Mouse (Mus musculus) forebrain, embryonic 16.5 days (tissue): Measurements from ENCODE around the gene Etl4. TPM values are rescaled to one million over a fixed set of nuclear protein-coding genes. Genes with fewer than 3 reads are reported as not detected.

Experiments
- ATAC-seq: fragments of 200-750 bp; cut with Nextera tagmentation; 2 replicates; pipeline ENCODE4 v1.8.0; 2017; ENCODE audit warnings: mild to moderate bottlenecking, moderate library complexity
- H3K27ac ChIP-seq: fragments of 300-500 bp; sonication (generic); 2 replicates; pipeline ENCODE4 v1.5.1; 2014; ENCODE audit warnings: low read length, control low read depth
- H3K27me3 ChIP-seq: fragments of 300-500 bp; sonication (generic); replicated peaks from 2 replicates; pipeline ENCODE4 v1.6.1; 2014; ENCODE audit warnings: low read length; ENCODE audit not compliant: control insufficient read depth, insufficient read depth
- H3K36me3 ChIP-seq: fragments of 300-500 bp; sonication (generic); 2 replicates; pipeline ENCODE4 v1.6.1; 2014; ENCODE audit not compliant: control insufficient read depth, insufficient read depth
- H3K4me1 ChIP-seq: fragments of 300-500 bp; sonication (generic); replicated peaks from 2 replicates; pipeline ENCODE4 v1.6.1; 2014; ENCODE audit warnings: low read length; ENCODE audit not compliant: control insufficient read depth, insufficient read depth
- H3K4me2 ChIP-seq: fragments of 300-500 bp; sonication (generic); 2 replicates; pipeline ENCODE4 v1.6.1; 2014; ENCODE audit warnings: mild to moderate bottlenecking, low read length, control low read depth
- H3K4me3 ChIP-seq: fragments of 300-500 bp; sonication (generic); replicated peaks from 2 replicates; pipeline ENCODE4 v1.5.1; 2014; ENCODE audit warnings: mild to moderate bottlenecking, low read length, control low read depth
- H3K9ac ChIP-seq: fragments of 300-500 bp; sonication (generic); replicated peaks from 2 replicates; pipeline ENCODE4 v1.6.1; 2014; ENCODE audit warnings: low read depth, low read length, control low read depth
- H3K9me3 ChIP-seq: fragments of 300-500 bp; sonication (generic); 2 replicates; pipeline ENCODE4 v1.6.1; 2016; ENCODE audit warnings: low read length; ENCODE audit not compliant: control insufficient read depth
- WGBS: fragments of 180-500 bp; shearing (Covaris S2); extraction: QIAGEN DNeasy Blood & Tissue Kit; methylation state at CpG from one replicate; pipeline ENCODE4 v1.1.7; 2014; 5-methylcytosine and 5-hydroxymethylcytosine counted together
- polyA plus RNA-seq: library from polyadenylated mRNA; unstranded; fragments of >200 nt; fragmentation: Nextera tagmentation; extraction: Ambion mirVana; gene quantifications from 2 replicates; pipeline ENCODE4 v1.2.1, GENCODE M21; 2015

Gene Etl4
- polyA plus RNA-seq, 1 experiment from 2014 or later: 16.5 TPM

DNA sequence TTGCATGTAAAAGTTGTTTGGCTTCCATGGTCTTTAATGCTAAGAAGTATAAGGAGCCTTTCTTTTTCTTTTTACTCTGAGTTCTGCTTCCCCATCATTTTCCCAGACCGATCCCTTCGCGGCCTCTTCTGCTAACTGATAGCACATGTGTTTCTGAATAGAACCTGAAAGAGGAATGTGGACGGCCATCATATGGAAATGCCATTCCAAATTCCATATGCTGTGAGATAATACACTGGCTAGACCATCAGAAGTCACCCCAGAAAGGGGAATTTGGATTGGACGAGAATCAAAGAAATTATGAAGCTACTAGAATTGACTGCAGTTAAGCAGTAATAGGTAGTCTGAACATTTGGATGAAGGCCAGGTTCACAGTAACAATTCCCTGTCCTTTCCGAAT is 694.4 kb downstream of the Etl4 start:
- no peaks in the 10 kb centered on the region for H3K36me3 ChIP-seq
- H3K27ac ChIP-seq: no peak overlapping the region
- no peak for ATAC-seq
- no peak overlapping the region for H3K9ac ChIP-seq
- H3K4me2 ChIP-seq: no peak overlapping the region
- H3K9me3 ChIP-seq: no peaks in the 10 kb centered on the region
- no peak overlapping the region for H3K4me3 ChIP-seq
- no peaks in the 10 kb centered on the region for H3K27me3 ChIP-seq
- H3K4me1 ChIP-seq: peaks cover under 1% of the 10 kb centered on the region; the same call in 1 of the 2 replicates
- WGBS: 67% methylated on average over 6 of the region's 6 CpGs

DNA sequence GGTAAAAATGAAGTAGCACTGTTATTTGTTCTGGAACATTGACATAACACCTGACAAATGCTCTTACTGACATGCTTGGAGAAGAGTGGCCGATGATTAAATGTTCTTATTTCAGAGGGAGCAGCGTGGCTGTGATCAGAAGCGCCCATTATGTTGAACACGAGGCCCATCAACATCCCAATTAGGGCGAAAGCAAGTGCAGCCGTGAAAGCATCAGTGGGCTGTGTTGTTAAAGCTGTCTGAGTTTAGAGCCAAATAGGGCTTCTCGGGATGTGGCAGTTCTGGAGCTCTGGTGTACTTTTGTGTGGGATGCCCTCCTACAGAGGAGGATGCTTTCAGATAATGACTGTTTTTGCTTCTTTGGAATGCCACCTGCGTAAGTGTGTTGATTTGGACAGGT is 699.6 kb downstream of the Etl4 start:
- Histone ChIP-seq H3K36me3 (no peaks in the 10 kb centered on the region), H3K4me2 (no peak overlapping the region), H3K27ac (no peak overlapping the region), H3K27me3 (no peaks in the 10 kb centered on the region), H3K4me1 (peaks cover 7% of the 10 kb centered on the region; the same call in 1 of the 2 replicates), H3K9ac (no peak overlapping the region), H3K4me3 (no peak overlapping the region), H3K9me3 (no peaks in the 10 kb centered on the region)
- 12% methylated on average over 8 of the region's 8 CpGs for WGBS
- ATAC-seq: peak; percentile 65

DNA sequence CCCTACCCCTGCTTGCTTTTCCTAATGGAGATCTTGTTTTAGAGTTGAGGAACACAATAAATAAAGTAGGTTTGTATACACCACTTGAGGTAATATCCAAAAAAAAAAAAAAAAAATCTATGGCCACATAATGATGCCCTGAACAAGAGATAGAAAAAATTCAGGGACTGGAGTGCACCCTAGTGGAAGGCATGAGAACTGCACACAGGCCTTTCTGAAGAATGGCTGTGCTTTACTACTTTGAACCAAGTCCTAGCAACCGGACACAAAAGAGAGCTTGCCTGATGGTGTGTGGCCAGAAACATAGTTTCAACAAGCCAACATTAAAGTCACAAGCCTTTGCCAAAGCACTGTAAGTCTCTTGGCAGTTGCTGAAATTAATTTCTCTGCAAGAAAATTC is 706.4 kb downstream of the Etl4 start:
- no peak overlapping the region for H3K9ac ChIP-seq
- H3K4me2 ChIP-seq: no peak overlapping the region
- WGBS: 57% methylated on average over 1 of the region's 1 CpGs
- no peak overlapping the region for H3K4me3 ChIP-seq
- H3K27me3 ChIP-seq: no peaks in the 10 kb centered on the region
- no peak overlapping the region for H3K27ac ChIP-seq
- ATAC-seq: no peak
- H3K4me1 ChIP-seq: no peaks in the 10 kb centered on the region
- no peaks in the 10 kb centered on the region for H3K36me3 ChIP-seq
- no peaks in the 10 kb centered on the region for H3K9me3 ChIP-seq

DNA sequence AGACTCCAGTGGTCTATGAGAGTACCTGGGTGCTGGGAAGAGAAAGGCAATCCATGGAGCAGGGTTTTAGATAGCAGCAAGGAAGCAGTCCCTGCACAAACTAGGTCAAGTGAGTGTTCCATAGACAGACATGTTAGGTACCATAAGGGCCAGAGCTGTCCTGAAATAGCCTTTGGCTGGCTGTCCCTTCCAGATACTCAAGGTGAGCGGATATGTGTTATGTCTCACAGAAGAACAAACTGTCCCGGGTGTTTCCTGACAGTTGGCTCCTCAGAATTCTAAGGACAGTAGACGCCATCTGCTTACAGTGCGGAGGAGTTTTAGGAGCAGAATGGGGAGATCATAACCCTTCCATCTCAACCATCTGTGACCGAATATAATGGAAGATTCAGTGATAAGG is 708.8 kb downstream of the Etl4 start:
- Histone ChIP-seq H3K9ac (no peak overlapping the region), H3K27me3 (no peaks in the 10 kb centered on the region), H3K27ac (no peak overlapping the region), H3K4me2 (no peak overlapping the region), H3K9me3 (no peaks in the 10 kb centered on the region), H3K36me3 (no peaks in the 10 kb centered on the region), H3K4me1 (no peaks in the 10 kb centered on the region), H3K4me3 (no peak overlapping the region)
- no peak for ATAC-seq
- WGBS: 78% methylated on average over 5 of the region's 5 CpGs

DNA sequence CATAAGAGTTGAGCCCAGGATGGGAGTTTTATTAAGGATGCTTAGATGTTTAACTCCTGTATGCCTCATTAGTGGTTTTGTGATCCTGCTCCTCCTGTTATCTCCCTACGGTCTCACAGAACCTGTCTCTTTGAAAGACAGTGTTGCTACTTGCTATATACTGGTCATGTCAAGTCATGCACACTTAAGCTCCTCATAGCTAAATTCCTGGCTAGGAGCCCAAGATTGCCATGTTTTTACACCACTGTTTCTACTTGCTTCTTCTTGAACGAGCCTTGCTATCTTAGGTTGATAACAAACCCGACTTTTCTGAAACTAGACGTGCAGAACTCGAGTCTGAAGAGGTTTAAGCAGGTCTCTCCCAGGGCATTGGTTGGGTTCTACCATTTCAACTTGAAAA is 710.3 kb downstream of the Etl4 start:
- no peak for ATAC-seq
- no peaks in the 10 kb centered on the region for H3K9me3 ChIP-seq
- no peak overlapping the region for H3K9ac ChIP-seq
- H3K4me1 ChIP-seq: no peaks in the 10 kb centered on the region
- 79% methylated on average over 5 of the region's 5 CpGs for WGBS
- H3K27me3 ChIP-seq: no peaks in the 10 kb centered on the region
- H3K36me3 ChIP-seq: no peaks in the 10 kb centered on the region
- H3K4me3 ChIP-seq: no peak overlapping the region
- no peak overlapping the region for H3K27ac ChIP-seq
- H3K4me2 ChIP-seq: no peak overlapping the region

DNA sequence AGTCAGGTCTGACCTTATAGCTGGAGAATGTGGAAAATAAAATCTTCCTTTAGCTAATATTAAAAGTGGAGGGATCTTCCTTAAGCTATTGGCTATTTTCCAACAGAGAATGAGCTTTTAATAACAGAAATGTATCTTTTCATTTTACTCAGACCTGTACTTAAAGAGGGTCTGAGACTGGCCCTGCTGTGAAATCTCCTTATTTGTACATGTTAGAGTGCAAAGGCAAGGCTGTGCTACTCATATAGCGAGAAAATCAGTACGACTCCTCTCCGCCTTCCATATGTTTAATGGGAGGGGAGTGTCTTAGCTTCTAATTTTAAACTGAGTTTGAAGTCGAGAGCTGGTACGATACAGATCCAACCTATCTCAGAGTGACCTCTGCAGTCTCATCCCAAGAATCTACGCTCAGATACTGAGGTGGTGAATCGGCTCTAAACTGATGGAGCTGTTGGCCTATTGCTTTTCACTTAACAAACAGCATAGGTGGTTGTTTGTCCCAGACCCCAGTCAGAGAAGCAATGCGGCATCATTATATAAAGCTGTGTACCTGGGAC is 719.7 kb downstream of the Etl4 start:
- H3K4me2 ChIP-seq: no peak overlapping the region
- no peaks in the 10 kb centered on the region for H3K9me3 ChIP-seq
- H3K36me3 ChIP-seq: no peaks in the 10 kb centered on the region
- H3K4me3 ChIP-seq: no peak overlapping the region
- H3K9ac ChIP-seq: no peak overlapping the region
- WGBS: 92% methylated on average over 8 of the region's 8 CpGs
- H3K27me3 ChIP-seq: no peaks in the 10 kb centered on the region
- ATAC-seq: no peak
- no peak overlapping the region for H3K27ac ChIP-seq
- no peaks in the 10 kb centered on the region; the same call in 1 of the 2 replicates for H3K4me1 ChIP-seq

DNA sequence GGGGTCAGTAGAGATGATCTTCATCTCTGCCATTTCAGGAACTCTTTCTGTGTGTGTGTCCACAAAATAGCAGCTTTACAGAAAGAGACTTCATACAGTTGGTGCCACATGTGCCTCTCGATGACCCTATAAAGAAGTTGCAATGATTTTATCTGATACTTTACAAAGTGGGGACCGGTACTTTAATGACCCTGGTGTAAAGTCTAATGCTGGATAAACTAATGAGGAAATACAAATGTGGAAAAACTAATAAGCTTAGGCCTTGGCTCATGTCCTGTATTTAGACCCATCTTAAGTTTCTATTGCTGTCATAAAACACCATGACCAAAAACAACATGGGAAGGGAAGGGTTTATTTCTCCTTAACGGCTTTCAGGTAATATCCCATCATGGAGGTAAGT is 729.0 kb downstream of the Etl4 start:
- Histone ChIP-seq H3K9me3 (no peaks in the 10 kb centered on the region), H3K4me1 (peaks cover 4% of the 10 kb centered on the region; the same call in 1 of the 2 replicates), H3K4me3 (no peak overlapping the region), H3K9ac (no peak overlapping the region), H3K4me2 (no peak overlapping the region), H3K27me3 (no peaks in the 10 kb centered on the region), H3K36me3 (no peaks in the 10 kb centered on the region), H3K27ac (no peak overlapping the region)
- ATAC-seq: no peak
- 93% methylated on average over 3 of the region's 3 CpGs for WGBS

DNA sequence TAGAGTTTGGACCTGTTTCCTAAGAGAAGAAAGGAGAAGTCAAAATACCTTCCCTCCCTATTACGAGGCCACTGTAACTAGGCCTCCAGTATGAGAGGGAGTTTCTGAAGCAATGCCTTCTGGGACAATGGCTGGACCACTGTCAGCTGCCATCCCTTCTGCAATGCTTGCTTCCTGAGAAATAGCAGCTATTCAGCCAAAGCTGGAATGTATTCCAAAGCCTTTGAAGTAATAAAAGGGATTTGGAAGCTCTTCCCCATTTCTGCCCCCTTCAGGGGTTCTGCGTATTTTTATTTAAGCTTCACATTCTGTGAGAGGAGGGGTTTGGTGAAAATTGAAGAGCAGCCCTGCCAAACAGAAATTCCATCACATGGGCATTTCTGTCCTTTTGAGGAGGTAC is 730.1 kb downstream of the Etl4 start:
- WGBS: 43% methylated on average over 2 of the region's 2 CpGs
- no peaks in the 10 kb centered on the region for H3K9me3 ChIP-seq
- no peak overlapping the region for H3K4me3 ChIP-seq
- no peak overlapping the region for H3K27ac ChIP-seq
- H3K27me3 ChIP-seq: no peaks in the 10 kb centered on the region
- H3K9ac ChIP-seq: no peak overlapping the region
- no peaks in the 10 kb centered on the region for H3K36me3 ChIP-seq
- no peak overlapping the region for H3K4me2 ChIP-seq
- no peak for ATAC-seq
- peaks cover 4% of the 10 kb centered on the region; the same call in 1 of the 2 replicates for H3K4me1 ChIP-seq

DNA sequence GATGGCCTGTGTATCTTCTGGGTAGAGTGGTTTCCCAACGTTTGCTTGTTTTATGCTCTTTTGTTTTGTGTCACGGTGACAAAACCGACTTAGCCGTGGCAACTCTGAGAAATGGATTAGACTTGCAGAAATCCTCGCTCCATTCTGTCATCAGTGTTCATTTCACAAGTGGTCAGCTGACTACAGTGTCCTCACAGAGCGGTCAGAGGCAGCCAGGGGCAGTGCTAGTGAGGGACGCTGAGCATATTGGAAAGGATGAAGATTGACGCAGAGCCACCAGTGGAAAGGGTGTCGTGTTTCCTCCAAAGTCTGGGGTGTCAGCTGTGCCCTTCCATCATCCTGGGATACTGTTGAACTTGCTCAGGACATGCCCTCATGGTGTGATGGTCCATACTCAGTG is 733.2 kb downstream of the Etl4 start:
- Histone ChIP-seq H3K4me3 (no peak overlapping the region), H3K4me2 (no peak overlapping the region), H3K9ac (no peak overlapping the region), H3K4me1 (peaks cover 4% of the 10 kb centered on the region; the same call in 1 of the 2 replicates), H3K27me3 (no peaks in the 10 kb centered on the region), H3K36me3 (no peaks in the 10 kb centered on the region), H3K9me3 (no peaks in the 10 kb centered on the region), H3K27ac (no peak overlapping the region)
- 85% methylated on average over 9 of the region's 9 CpGs for WGBS
- no peak for ATAC-seq

DNA sequence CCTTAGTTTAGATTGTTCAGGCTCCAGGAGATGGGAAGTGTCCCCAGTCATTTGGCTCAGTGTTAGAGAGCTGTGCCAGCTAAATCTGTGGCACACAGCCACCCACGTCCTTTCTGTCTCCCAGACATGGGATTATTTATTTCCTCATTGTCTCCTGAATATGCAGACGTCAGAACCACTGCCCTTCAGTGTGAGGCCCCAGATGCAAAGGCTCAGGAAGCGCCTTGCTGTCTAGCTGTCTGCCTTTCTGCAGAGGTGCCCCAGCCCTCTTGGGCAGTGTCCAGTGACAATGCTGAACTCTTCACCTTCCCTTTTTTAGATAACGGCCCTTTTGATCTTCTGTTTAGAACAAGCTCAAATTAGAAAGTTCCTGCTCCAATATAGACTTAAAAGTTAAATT is 740.2 kb downstream of the Etl4 start:
- Histone ChIP-seq H3K9me3 (no peaks in the 10 kb centered on the region), H3K36me3 (no peaks in the 10 kb centered on the region), H3K4me3 (no peak overlapping the region), H3K27ac (no peak overlapping the region), H3K4me1 (no peaks in the 10 kb centered on the region), H3K9ac (no peak overlapping the region), H3K4me2 (no peak overlapping the region), H3K27me3 (no peaks in the 10 kb centered on the region)
- peak; percentile 33 for ATAC-seq
- 30% methylated on average over 4 of the region's 4 CpGs for WGBS
